Mouse (Mus musculus) thymus, adult 2 months (tissue): ENCODE results near the gene Nfe2l1. TPM values are rescaled to one million over a fixed set of nuclear protein-coding genes. Genes with fewer than 3 reads are reported as not detected.

Source experiments
- DNase-seq: peaks from one replicate; pipeline ENCODE4 v3.0.0; 2021
- H3K27ac ChIP-seq: fragments of 200-500 bp; 2 replicates; pipeline ENCODE4 v1.5.1; 2012; ENCODE audit warnings: low read length, control low read depth; ENCODE audit not compliant: control insufficient read depth, insufficient read depth
- H3K27me3 ChIP-seq: fragments of 200-500 bp; 2 replicates; pipeline ENCODE4 v1.6.1; 2012; ENCODE audit warnings: mild to moderate bottlenecking, low read length, moderate library complexity, mixed read lengths; ENCODE audit not compliant: control insufficient read depth, insufficient read depth
- H3K36me3 ChIP-seq: fragments of 200-500 bp; 2 replicates; pipeline ENCODE4 v1.6.1; 2012; ENCODE audit warnings: mild to moderate bottlenecking, low read length, moderate library complexity; ENCODE audit not compliant: control insufficient read depth, insufficient read depth
- H3K4me1 ChIP-seq: fragments of 200-500 bp; replicated peaks from 2 replicates; pipeline ENCODE4 v1.6.1; 2012; ENCODE audit warnings: low read length; ENCODE audit not compliant: control insufficient read depth, insufficient read depth
- H3K4me3 ChIP-seq: fragments of 200-500 bp; 2 replicates; pipeline ENCODE4 v1.5.1; 2012; ENCODE audit warnings: mild to moderate bottlenecking, low read length, control low read depth, moderate library complexity; ENCODE audit not compliant: control insufficient read depth, insufficient read depth
- CTCF ChIP-seq: fragments of 200-500 bp; IDR thresholded peaks from 2 replicates; pipeline ENCODE4 v1.5.1; 2012; ENCODE audit warnings: mild to moderate bottlenecking, control low read depth, low read length, moderate library complexity, borderline replicate concordance; ENCODE audit not compliant: control insufficient read depth, poor library complexity, insufficient read depth; ENCODE audit errors: extremely low read depth
- POLR2A ChIP-seq: fragments of 200-500 bp; IDR thresholded peaks from 2 replicates; pipeline ENCODE4 v1.6.1; 2012; ENCODE audit warnings: mild to moderate bottlenecking, low read length, control low read depth, moderate library complexity; ENCODE audit not compliant: control insufficient read depth, poor library complexity, insufficient read depth; ENCODE audit errors: extremely low read depth
- WGBS: fragments of 180-500 bp; shearing (Covaris S2); methylation state at CpG from one replicate; pipeline ENCODE4 v1.1.7; 2018; 5-methylcytosine and 5-hydroxymethylcytosine counted together
- polyA plus RNA-seq: library from polyadenylated mRNA; depleted of rRNA; stranded (reverse); fragments of >200 nt; gene quantifications from 2 replicates; pipeline ENCODE4 v1.2.3, GENCODE M21; 2012; rRNA removed

The Nfe2l1 gene
- polyA plus RNA-seq, 1 experiment, result 170 TPM

GRCm38 (mm10) chr11:96775665-96776064, 54.1 kb downstream of the Nfe2l1 start:
- Histone ChIP-seq H3K4me3 (no peak overlapping the region), H3K27me3 (no peaks in the 10 kb centered on the region), H3K4me1 (peaks cover 7% of the 10 kb centered on the region), H3K27ac (no peak overlapping the region), H3K36me3 (no peaks in the 10 kb centered on the region)
- TF ChIP-seq POLR2A, result no peak
- no peak for TF ChIP-seq CTCF
- WGBS, result 84% methylated on average over 7 of the region's 7 CpGs
- DNase-seq, result no peak

- 94% methylated on average over 8 of the region's 8 CpGs for WGBS
- Histone ChIP-seq H3K36me3 (no peaks in the 10 kb centered on the region), H3K4me3 (no peak overlapping the region), H3K4me1 (peaks cover 7% of the 10 kb centered on the region), H3K27me3 (no peaks in the 10 kb centered on the region), H3K27ac (no peak overlapping the region)
- TF ChIP-seq CTCF (no peak), POLR2A (no peak)
- no peak for DNase-seq
Observed at GRCm38 (mm10) chr11:96775063-96775462, 54.7 kb downstream of the Nfe2l1 start.

- TF ChIP-seq CTCF (no peak), POLR2A (no peak)
- Histone ChIP-seq H3K27me3 (no peaks in the 10 kb centered on the region), H3K27ac (no peak overlapping the region), H3K4me3 (no peak overlapping the region), H3K36me3 (no peaks in the 10 kb centered on the region), H3K4me1 (peaks cover 7% of the 10 kb centered on the region)
- 89% methylated on average over 3 of the region's 3 CpGs for WGBS
- no peak for DNase-seq
Observed at GRCm38 (mm10) chr11:96774536-96774935, 55.2 kb downstream of the Nfe2l1 start.

GRCm38 (mm10) chr11:96772413-96772812, 57.4 kb downstream of the Nfe2l1 start:
- no peaks in the 10 kb centered on the region for H3K27me3 ChIP-seq
- H3K4me3 ChIP-seq, result no peak overlapping the region
- no peak for DNase-seq
- peaks cover 6% of the 10 kb centered on the region; the same call in 1 of the 2 replicates for H3K36me3 ChIP-seq
- H3K27ac ChIP-seq, result no peak overlapping the region
- 96% methylated on average over 9 of the region's 9 CpGs for WGBS
- peaks cover 7% of the 10 kb centered on the region for H3K4me1 ChIP-seq
- TF ChIP-seq CTCF, result no peak
- no peak for TF ChIP-seq POLR2A

GRCm38 (mm10) chr11:96771274-96771975, 58.3 kb downstream of the Nfe2l1 start:
- H3K4me1 ChIP-seq, result peaks cover under 1% of the 10 kb centered on the region; the same call in 1 of the 2 replicates
- TF ChIP-seq CTCF (no peak), POLR2A (no peak)
- peaks cover 6% of the 10 kb centered on the region; the same call in 1 of the 2 replicates for H3K36me3 ChIP-seq
- 96% methylated on average over 9 of the region's 9 CpGs for WGBS
- no peak overlapping the region for H3K4me3 ChIP-seq
- no peak overlapping the region for H3K27ac ChIP-seq
- DNase-seq, result no peak
- H3K27me3 ChIP-seq, result no peaks in the 10 kb centered on the region

GRCm38 (mm10) chr11:96768240-96768639, 61.5 kb downstream of the Nfe2l1 start:
- TF ChIP-seq CTCF (no peak), POLR2A (no peak)
- no peak for DNase-seq
- WGBS, result 87% methylated on average over 9 of the region's 9 CpGs
- H3K4me1 ChIP-seq, result peaks cover 2% of the 10 kb centered on the region; the same call in 1 of the 2 replicates
- no peak overlapping the region for H3K4me3 ChIP-seq
- H3K36me3 ChIP-seq, result peaks cover 6% of the 10 kb centered on the region; the same call in 1 of the 2 replicates
- no peaks in the 10 kb centered on the region for H3K27me3 ChIP-seq
- H3K27ac ChIP-seq, result no peak overlapping the region

Other genes starting within 250 kb of the Nfe2l1 start
- 25.0 and 26.2 TPM in 2 replicates for gene Snx11, start 52.4 kb downstream of the Nfe2l1 start, polyA plus RNA-seq
- gene Cbx1, start 40.8 kb downstream of the Nfe2l1 start, polyA plus RNA-seq, result 52.3 and 61.2 TPM in 2 replicates
- gene Copz2, start 19.9 kb upstream of the Nfe2l1 start, polyA plus RNA-seq, result 24.5 and 25.3 TPM in 2 replicates
- gene Cdk5rap3, start 86.5 kb upstream of the Nfe2l1 start, polyA plus RNA-seq, result 94.2 and 95.5 TPM in 2 replicates
- 0.98 and 1.3 TPM in 2 replicates for gene Prr15l, start 98.1 kb upstream of the Nfe2l1 start, polyA plus RNA-seq
- 22.5 and 25.7 TPM in 2 replicates for gene Pnpo, start 114.0 kb upstream of the Nfe2l1 start, polyA plus RNA-seq
- 46.6 and 63.0 TPM in 2 replicates for gene Sp2, start 153.0 kb upstream of the Nfe2l1 start, polyA plus RNA-seq
- gene Sp6, start 183.4 kb upstream of the Nfe2l1 start, polyA plus RNA-seq, result 5.6 TPM in 2 replicates
- gene Scrn2, start 200.0 kb upstream of the Nfe2l1 start, polyA plus RNA-seq, result 18.6 and 20.5 TPM in 2 replicates
- gene Lrrc46, start 211.4 kb upstream of the Nfe2l1 start, polyA plus RNA-seq, result 0.46 and 0.58 TPM in 2 replicates
- 90.1 and 95.4 TPM in 2 replicates for gene Mrpl10, start 211.6 kb upstream of the Nfe2l1 start, polyA plus RNA-seq
- gene Osbpl7, start 220.7 kb upstream of the Nfe2l1 start, polyA plus RNA-seq, result 36.7 and 37.7 TPM in 2 replicates